Mouse (Mus musculus) cerebral cortex, adult 2 months (tissue): ENCODE measurements around the gene Gm44.

ENCODE experiments used
- WGBS: fragments of 180-500 bp; shearing (Covaris S2); methylation state at CpG from one replicate; pipeline ENCODE4 v1.1.7; 2018; 5-methylcytosine and 5-hydroxymethylcytosine counted together

Gm44 gene

GRCm38 (mm10) chrX:90891842-90892241 lies at the start of gene Gm44:
TSS of gene Gm44 (plus strand) at chrX:90892142.
- 86% methylated on average over 4 of the region's 4 CpGs for whole genome bisulfite sequencing

GRCm38 (mm10) chrX:90927989-90928388 lies 36.0 kb downstream of the Gm44 start:
- 47% methylated on average over 1 of the region's 1 CpGs for WGBS

GRCm38 (mm10) chrX:90938211-90938610 lies 46.3 kb downstream of the Gm44 start:
- 71% methylated on average over 2 of the region's 2 CpGs for WGBS
